Mouse (Mus musculus) urinary bladder, postnatal 14 days (tissue): ENCODE results near the gene Tnrc6a.

Experiments
- DNase-seq: peaks from one replicate; pipeline ENCODE4 v3.0.0; 2021; ENCODE audit warnings: low spot score

The Tnrc6a gene

GRCm38 (mm10) chr7:123189762-123190161, 66.1 kb downstream of the Tnrc6a start:
- no peak for DNase-seq

GRCm38 (mm10) chr7:123191731-123192130, 68.0 kb downstream of the Tnrc6a start:
- DNase-seq = no peak

GRCm38 (mm10) chr7:123193201-123193600, 69.5 kb downstream of the Tnrc6a start:
- DNase-seq = no peak

GRCm38 (mm10) chr7:123194696-123195095, 71.0 kb downstream of the Tnrc6a start:
- no peak for DNase-seq

- DNase-seq = no peak
These were observed 72.7 kb downstream of the Tnrc6a start for GRCm38 (mm10) chr7:123196432-123196831.

- DNase-seq = no peak
These were observed 75.0 kb downstream of the Tnrc6a start for GRCm38 (mm10) chr7:123198695-123199094.

GRCm38 (mm10) chr7:123199151-123199550, 75.5 kb downstream of the Tnrc6a start:
- no peak for DNase-seq

- no peak for DNase-seq
These were observed 76.0 kb downstream of the Tnrc6a start for GRCm38 (mm10) chr7:123199656-123200206.

- no peak for DNase-seq
These were observed 77.0 kb downstream of the Tnrc6a start for GRCm38 (mm10) chr7:123200722-123201121.

GRCm38 (mm10) chr7:123205261-123205660, 81.6 kb downstream of the Tnrc6a start:
- peak; percentile 52 for DNase-seq

- no peak for DNase-seq
These were observed 83.9 kb downstream of the Tnrc6a start for GRCm38 (mm10) chr7:123207561-123207960.

GRCm38 (mm10) chr7:123209864-123210263, 86.2 kb downstream of the Tnrc6a start:
- DNase-seq = no peak

GRCm38 (mm10) chr7:123211461-123211860, 87.8 kb downstream of the Tnrc6a start:
- no peak for DNase-seq

- no peak for DNase-seq
These were observed 88.6 kb downstream of the Tnrc6a start for GRCm38 (mm10) chr7:123212316-123212715.

- DNase-seq = no peak
These were observed 90.8 kb downstream of the Tnrc6a start, which contains the start of gene Slc5a11 for GRCm38 (mm10) chr7:123214365-123215075. TSS of gene Slc5a11 (plus strand) at chr7:123214780.

GRCm38 (mm10) chr7:123215138-123215537, 91.5 kb downstream of the Tnrc6a start:
- no peak for DNase-seq

GRCm38 (mm10) chr7:123217448-123218354, 94.0 kb downstream of the Tnrc6a start:
- no peak for DNase-seq

GRCm38 (mm10) chr7:123218620-123219019, 94.9 kb downstream of the Tnrc6a start:
- DNase-seq = no peak

GRCm38 (mm10) chr7:123219781-123220632, 96.3 kb downstream of the Tnrc6a start:
- no peak for DNase-seq

GRCm38 (mm10) chr7:123220633-123220942, 96.9 kb downstream of the Tnrc6a start:
- DNase-seq = no peak

GRCm38 (mm10) chr7:123224076-123224475, 100.4 kb downstream of the Tnrc6a start:
- DNase-seq = no peak

GRCm38 (mm10) chr7:123225159-123225558, 101.5 kb downstream of the Tnrc6a start:
- no peak for DNase-seq
